Mouse (Mus musculus) left cerebral cortex, adult 11 months (tissue): ENCODE data around the gene Gch1.

Source experiments
- DNase-seq: peaks from one replicate; pipeline ENCODE4 v3.0.0; 2022; ENCODE audit warnings: low spot score

The Gch1 gene

GRCm38 (mm10) chr14:47188848-47189634, at the start of gene Gch1:
Gene Gch1, minus strand, starts transcription at chr14:47189413.
- DNase-seq: peak; percentile 38

- no peak for DNase-seq
Measured at GRCm38 (mm10) chr14:47237286-47237685, 48.1 kb upstream of the Gch1 start.

GRCm38 (mm10) chr14:47236491-47236890, 47.3 kb upstream of the Gch1 start:
- DNase-seq: no peak

GRCm38 (mm10) chr14:47234526-47235250, 45.5 kb upstream of the Gch1 start:
- no peak for DNase-seq

GRCm38 (mm10) chr14:47234032-47234431, 44.8 kb upstream of the Gch1 start:
- no peak for DNase-seq

- no peak for DNase-seq
Measured at GRCm38 (mm10) chr14:47233602-47234001, 44.4 kb upstream of the Gch1 start.

GRCm38 (mm10) chr14:47229796-47230376, 40.7 kb upstream of the Gch1 start:
- DNase-seq: no peak

- DNase-seq: no peak
Measured at GRCm38 (mm10) chr14:47225931-47226330, 36.7 kb upstream of the Gch1 start.

- no peak for DNase-seq
Measured at GRCm38 (mm10) chr14:47224476-47225325, 35.5 kb upstream of the Gch1 start.

- no peak for DNase-seq
Measured at GRCm38 (mm10) chr14:47222631-47223450, 33.6 kb upstream of the Gch1 start.

GRCm38 (mm10) chr14:47221567-47221966, 32.4 kb upstream of the Gch1 start:
- DNase-seq: no peak

GRCm38 (mm10) chr14:47220231-47221025, 31.2 kb upstream of the Gch1 start:
- DNase-seq: no peak

GRCm38 (mm10) chr14:47218766-47219606, 29.8 kb upstream of the Gch1 start:
- peak; percentile 4 for DNase-seq

GRCm38 (mm10) chr14:47216541-47216940, 27.3 kb upstream of the Gch1 start:
- no peak for DNase-seq

- DNase-seq: no peak
Measured at GRCm38 (mm10) chr14:47214367-47214766, 25.2 kb upstream of the Gch1 start.

GRCm38 (mm10) chr14:47213305-47213704, 24.1 kb upstream of the Gch1 start:
- no peak for DNase-seq

- DNase-seq: no peak
Measured at GRCm38 (mm10) chr14:47209669-47210164, 20.5 kb upstream of the Gch1 start.

GRCm38 (mm10) chr14:47208564-47209493, 19.6 kb upstream of the Gch1 start:
- DNase-seq: no peak
